Mouse (Mus musculus): Measurements from ENCODE around the gene Angel2. TPM values are rescaled to one million over a fixed set of nuclear protein-coding genes. Genes with fewer than 3 reads are reported as not detected.
A peak's percentile ranks its signal among the peaks of the same experiment; 100 is the strongest.

The Angel2 gene
- polyA plus RNA-seq, 1 experiment from 2014 or later = 49.0 TPM

DNA sequence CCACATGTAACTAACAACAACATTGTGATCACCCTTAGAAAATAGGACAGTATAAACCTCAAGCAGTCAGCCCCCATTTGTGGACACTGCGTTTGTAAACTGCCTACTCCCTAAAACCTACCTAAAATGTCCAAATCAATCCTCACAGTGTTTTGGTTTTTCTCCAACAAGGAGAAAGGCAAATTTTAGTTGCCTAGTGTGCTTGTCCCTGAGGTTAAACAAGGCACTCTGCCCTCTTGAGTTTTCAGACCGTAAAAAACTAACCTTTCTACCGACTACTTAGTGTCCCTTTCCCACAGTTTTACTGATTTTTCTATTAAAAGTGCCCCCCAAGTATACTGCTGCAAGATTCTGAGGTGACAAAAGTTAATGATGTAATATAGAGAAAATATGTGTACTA is 2.4 kb downstream of the Angel2 start:
- Histone ChIP-seq H3K27me3 (ENCODE audit: control insufficient read depth, insufficient read depth, low read depth, low read length) (no peaks in the 10 kb centered on the region), H3K27ac (ENCODE audit: low read length) (no peak overlapping the region), H3K9ac (ENCODE audit: low read depth, low read length) (no peak overlapping the region), H3K4me2 (ENCODE audit: low read length) (no peak overlapping the region; the same call in 1 of the 2 replicates), H3K9me3 (replicated peaks; ENCODE audit: control insufficient read depth, low read length, poor library complexity, severe bottlenecking) (no peaks in the 10 kb centered on the region), H3K4me1 (ENCODE audit: control insufficient read depth, insufficient read depth, low read length) (peaks cover 13% of the 10 kb centered on the region), H3K36me3 (ENCODE audit: control insufficient read depth, insufficient read depth, low read length) (no peaks in the 10 kb centered on the region), H3K4me3 (ENCODE audit: low read depth, low read length) (no peak overlapping the region)
- ATAC-seq = no peak
- WGBS = 90% methylated on average over 3 of the region's 3 CpGs

DNA sequence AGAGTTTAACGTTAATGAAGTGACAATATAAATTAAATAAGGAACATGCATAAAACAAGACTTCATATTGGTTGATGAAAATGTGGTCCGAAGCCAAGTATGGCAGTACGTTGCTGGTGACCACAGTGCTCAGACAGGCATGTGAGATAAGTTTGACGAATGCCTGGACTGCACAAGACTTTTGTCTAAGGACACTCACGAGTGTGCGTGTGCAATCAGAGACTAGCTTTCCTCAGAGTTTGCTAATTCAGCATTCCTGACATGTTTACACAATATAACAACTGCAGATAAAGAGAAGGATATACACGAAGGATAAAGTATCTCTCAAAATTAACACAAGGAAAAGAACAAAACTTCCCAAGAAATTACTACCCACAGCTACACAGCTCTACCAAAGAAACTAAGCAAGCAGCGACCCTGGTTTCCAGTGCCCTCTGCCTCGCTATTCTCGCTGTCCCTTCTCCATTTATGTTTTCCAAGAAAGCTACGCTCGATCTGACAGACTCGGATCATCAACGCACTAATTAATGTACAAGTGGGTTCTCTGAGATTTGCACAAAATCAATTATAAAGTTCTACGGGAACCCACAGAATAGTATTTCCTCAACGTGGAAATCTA is 2.9 kb downstream of the Angel2 start:
- peak overlapping the region; percentile 99 for H3K27ac ChIP-seq (ENCODE audit: low read length)
- H3K9me3 ChIP-seq (replicated peaks; ENCODE audit: control insufficient read depth, low read length, poor library complexity, severe bottlenecking) = no peaks in the 10 kb centered on the region
- peaks cover under 1% of the 10 kb centered on the region; the same call in 1 of the 2 replicates for H3K36me3 ChIP-seq (ENCODE audit: control insufficient read depth, insufficient read depth, low read length)
- peaks cover 13% of the 10 kb centered on the region for H3K4me1 ChIP-seq (ENCODE audit: control insufficient read depth, insufficient read depth, low read length)
- 21% methylated on average over 16 of the region's 16 CpGs for WGBS
- peak overlapping the region; percentile 54 for H3K4me2 ChIP-seq (ENCODE audit: low read length)
- peak; percentile 49 for ATAC-seq
- H3K27me3 ChIP-seq (ENCODE audit: control insufficient read depth, insufficient read depth, low read depth, low read length) = no peaks in the 10 kb centered on the region
- H3K4me3 ChIP-seq (ENCODE audit: low read depth, low read length) = peak overlapping the region; percentile 81
- H3K9ac ChIP-seq (ENCODE audit: low read depth, low read length) = peak overlapping the region; percentile 96

DNA sequence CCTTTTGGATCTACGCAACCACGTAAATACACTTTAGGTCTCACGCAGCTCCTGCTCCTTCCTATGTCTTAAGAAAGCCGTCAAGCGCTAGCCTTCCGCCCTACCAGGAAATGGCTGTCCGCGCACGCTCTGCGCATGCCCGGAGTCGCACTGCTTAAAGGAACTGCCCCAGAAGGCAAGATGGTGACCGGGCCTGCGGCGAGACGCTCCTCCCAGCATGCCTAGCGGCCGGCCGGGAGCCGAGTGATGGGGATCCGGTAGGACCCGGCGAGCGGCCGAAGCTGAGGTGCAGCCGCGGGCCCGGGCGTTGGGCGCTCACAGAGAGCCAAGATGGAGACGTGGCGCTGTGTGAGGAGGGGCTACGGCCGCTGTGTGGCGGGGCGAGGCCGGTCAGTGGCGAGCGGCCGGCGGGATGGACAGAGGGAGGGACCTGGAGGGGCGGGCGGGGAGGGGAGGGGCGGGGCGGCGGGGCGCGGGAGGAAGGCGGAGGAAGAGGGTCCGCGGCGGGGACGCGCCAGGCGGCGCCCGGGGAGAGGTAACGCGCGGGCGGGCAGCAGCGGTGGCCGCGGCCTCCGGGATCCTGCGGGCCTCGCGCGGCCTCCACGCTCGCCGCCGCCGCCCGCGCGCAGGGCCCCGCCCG is 3.6 kb downstream of the Angel2 start:
- ATAC-seq = peak; percentile 98
- WGBS = under 1% methylated on average over 44 of the region's 79 CpGs
- peak overlapping the region; percentile 96 for H3K9ac ChIP-seq (ENCODE audit: low read depth, low read length)

DNA sequence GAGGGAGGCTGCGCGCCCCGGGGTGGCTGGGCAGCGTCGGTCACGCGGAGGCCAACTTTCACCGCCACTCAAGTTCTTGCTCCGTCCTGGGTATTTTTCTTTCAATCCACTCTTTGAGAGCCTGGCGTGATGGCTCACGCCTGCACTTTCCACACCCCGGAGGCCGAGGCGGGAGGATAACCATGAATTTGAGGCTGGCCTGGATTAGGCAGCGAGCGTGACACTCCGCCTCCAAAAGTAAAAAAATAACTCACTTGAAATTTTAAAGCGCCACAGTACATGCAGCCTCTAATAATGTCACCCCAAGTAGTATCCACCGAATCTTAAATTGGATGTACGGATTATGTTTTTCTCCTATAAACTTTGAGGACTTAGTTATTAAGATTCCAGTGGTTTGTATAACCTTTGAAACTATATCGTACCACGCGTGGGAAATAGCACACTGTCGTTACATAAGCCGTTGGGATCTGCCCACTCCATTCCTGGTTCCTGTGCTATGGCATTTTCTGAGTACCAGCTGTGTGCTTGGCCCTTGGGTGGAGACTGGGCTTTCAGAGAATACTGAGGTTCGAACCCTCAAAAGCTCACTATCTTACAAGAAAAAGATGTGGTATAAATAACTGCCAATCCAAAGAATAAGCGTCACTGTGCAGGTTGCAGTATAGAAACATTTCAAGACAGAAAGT is 4.2 kb downstream of the Angel2 start:
- peaks cover 13% of the 10 kb centered on the region for H3K4me1 ChIP-seq (ENCODE audit: control insufficient read depth, insufficient read depth, low read length)
- peak; percentile 58 for ATAC-seq
- peaks cover 6% of the 10 kb centered on the region; the same call in 1 of the 2 replicates for H3K36me3 ChIP-seq (ENCODE audit: control insufficient read depth, insufficient read depth, low read length)

More for the DNA sequence above, 3.6 kb downstream of the Angel2 start:
- Histone ChIP-seq H3K4me3 (ENCODE audit: low read depth, low read length) (peak overlapping the region; percentile 81), H3K4me1 (ENCODE audit: control insufficient read depth, insufficient read depth, low read length) (peaks cover 13% of the 10 kb centered on the region), H3K36me3 (ENCODE audit: control insufficient read depth, insufficient read depth, low read length) (peaks cover 3% of the 10 kb centered on the region; the same call in 1 of the 2 replicates), H3K27me3 (ENCODE audit: control insufficient read depth, insufficient read depth, low read depth, low read length) (no peaks in the 10 kb centered on the region), H3K9me3 (replicated peaks; ENCODE audit: control insufficient read depth, low read length, poor library complexity, severe bottlenecking) (no peaks in the 10 kb centered on the region), H3K4me2 (ENCODE audit: low read length) (peak overlapping the region; percentile 60), H3K27ac (ENCODE audit: low read length) (peak overlapping the region; percentile 99)

DNA sequence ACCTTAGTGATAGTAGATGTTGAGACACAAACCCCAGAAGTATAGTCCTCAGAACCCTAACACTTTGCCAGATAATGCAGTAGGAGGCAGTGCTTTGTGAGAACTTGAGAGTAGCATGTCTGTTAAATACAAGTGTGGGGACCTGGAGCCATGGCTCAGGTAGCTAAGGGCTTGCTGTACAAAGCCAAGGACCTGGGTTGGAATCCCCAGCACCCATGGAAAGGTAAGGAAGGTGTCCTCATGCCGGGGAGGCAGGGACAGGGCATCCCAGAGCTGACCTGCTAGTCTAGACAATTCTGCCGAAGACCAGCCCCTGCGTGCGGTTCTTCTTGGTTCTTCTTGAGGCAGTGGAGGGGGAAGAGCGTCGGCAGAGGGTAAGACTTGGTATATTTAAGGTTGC is 5.3 kb downstream of the Angel2 start:
- Histone ChIP-seq H3K4me3 (ENCODE audit: low read depth, low read length) (no peak overlapping the region), H3K9me3 (replicated peaks; ENCODE audit: control insufficient read depth, low read length, poor library complexity, severe bottlenecking) (no peaks in the 10 kb centered on the region), H3K9ac (ENCODE audit: low read depth, low read length) (no peak overlapping the region), H3K27me3 (ENCODE audit: control insufficient read depth, insufficient read depth, low read depth, low read length) (no peaks in the 10 kb centered on the region), H3K27ac (ENCODE audit: low read length) (no peak overlapping the region), H3K4me1 (ENCODE audit: control insufficient read depth, insufficient read depth, low read length) (peaks cover 13% of the 10 kb centered on the region), H3K36me3 (ENCODE audit: control insufficient read depth, insufficient read depth, low read length) (peaks cover 7% of the 10 kb centered on the region), H3K4me2 (ENCODE audit: low read length) (no peak overlapping the region)
- 93% methylated on average over 6 of the region's 6 CpGs for WGBS
- no peak for ATAC-seq

More for the DNA sequence above, 4.2 kb downstream of the Angel2 start:
- 8% methylated on average over 27 of the region's 27 CpGs for WGBS
- no peaks in the 10 kb centered on the region for H3K9me3 ChIP-seq (replicated peaks; ENCODE audit: control insufficient read depth, low read length, poor library complexity, severe bottlenecking)
- H3K27me3 ChIP-seq (ENCODE audit: control insufficient read depth, insufficient read depth, low read depth, low read length) = no peaks in the 10 kb centered on the region
- peak overlapping the region; percentile 81 for H3K4me3 ChIP-seq (ENCODE audit: low read depth, low read length)
- peak overlapping the region; percentile 96 for H3K9ac ChIP-seq (ENCODE audit: low read depth, low read length)
- H3K4me2 ChIP-seq (ENCODE audit: low read length) = peak overlapping the region; percentile 60
- H3K27ac ChIP-seq (ENCODE audit: low read length) = peak overlapping the region; percentile 99

DNA sequence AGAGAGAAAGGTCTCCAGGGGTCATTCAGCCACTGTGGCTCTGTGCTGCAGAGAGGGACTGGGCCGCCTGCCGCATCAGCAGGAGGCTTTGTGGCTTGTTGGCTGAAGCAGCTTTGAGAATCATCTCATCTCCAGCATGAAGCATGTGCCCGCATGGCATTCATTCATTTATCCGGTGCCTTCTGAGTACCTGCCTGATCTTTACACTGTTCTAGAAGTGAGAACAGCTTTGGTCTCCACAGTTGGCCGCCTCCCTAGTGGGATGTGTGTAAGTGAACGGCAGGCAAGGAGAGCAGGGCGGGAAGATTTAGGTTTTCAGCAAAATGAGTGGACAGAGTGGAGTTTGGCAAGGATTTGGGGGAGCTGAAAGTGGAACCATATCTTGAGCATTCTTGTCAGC is 14.9 kb downstream of the Angel2 start:
- H3K27ac ChIP-seq (ENCODE audit: low read length) = no peak overlapping the region
- peaks cover 33% of the 10 kb centered on the region for H3K36me3 ChIP-seq (ENCODE audit: control insufficient read depth, insufficient read depth, low read length)
- no peaks in the 10 kb centered on the region for H3K9me3 ChIP-seq (replicated peaks; ENCODE audit: control insufficient read depth, low read length, poor library complexity, severe bottlenecking)
- no peak overlapping the region for H3K4me3 ChIP-seq (ENCODE audit: low read depth, low read length)
- H3K27me3 ChIP-seq (ENCODE audit: control insufficient read depth, insufficient read depth, low read depth, low read length) = no peaks in the 10 kb centered on the region
- no peaks in the 10 kb centered on the region for H3K4me1 ChIP-seq (ENCODE audit: control insufficient read depth, insufficient read depth, low read length)
- no peak overlapping the region for H3K9ac ChIP-seq (ENCODE audit: low read depth, low read length)
- ATAC-seq = no peak
- 83% methylated on average over 7 of the region's 7 CpGs for WGBS
- H3K4me2 ChIP-seq (ENCODE audit: low read length) = no peak overlapping the region

DNA sequence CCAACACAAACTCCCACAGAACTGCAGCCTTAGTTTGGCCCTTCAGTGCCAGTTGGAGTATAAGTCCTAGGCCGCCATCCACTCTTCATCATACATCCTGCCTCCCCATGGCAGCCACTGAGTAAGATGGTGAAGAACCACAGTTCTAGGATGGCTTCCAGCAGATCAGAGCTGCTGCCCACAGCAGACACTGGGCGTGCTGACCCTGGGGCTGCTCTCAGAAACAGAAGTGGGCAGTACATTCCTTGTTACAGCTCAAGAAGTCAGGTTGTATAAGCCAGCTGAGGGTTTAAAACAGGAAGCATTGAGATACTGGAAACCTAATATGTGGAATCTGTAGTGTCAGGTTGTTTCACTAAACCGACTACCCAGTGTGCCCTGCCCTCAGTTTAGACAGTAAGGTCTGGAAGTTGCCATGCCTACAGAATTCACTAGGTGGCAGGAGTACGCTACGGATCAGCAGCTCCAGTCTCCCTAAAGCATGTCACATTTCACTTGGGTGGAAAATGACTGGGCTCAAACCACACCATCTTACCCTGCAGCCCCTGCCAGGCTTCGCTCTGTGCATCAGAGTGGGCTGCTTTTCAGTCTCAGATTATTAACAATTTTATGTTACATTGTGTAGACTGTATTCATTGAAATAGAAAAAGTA is 19.3 kb downstream of the Angel2 start:
- Histone ChIP-seq H3K27me3 (ENCODE audit: control insufficient read depth, insufficient read depth, low read depth, low read length) (no peaks in the 10 kb centered on the region), H3K4me1 (ENCODE audit: control insufficient read depth, insufficient read depth, low read length) (no peaks in the 10 kb centered on the region), H3K9me3 (replicated peaks; ENCODE audit: control insufficient read depth, low read length, poor library complexity, severe bottlenecking) (no peaks in the 10 kb centered on the region), H3K27ac (ENCODE audit: low read length) (no peak overlapping the region), H3K4me3 (ENCODE audit: low read depth, low read length) (no peak overlapping the region), H3K9ac (ENCODE audit: low read depth, low read length) (no peak overlapping the region), H3K4me2 (ENCODE audit: low read length) (no peak overlapping the region), H3K36me3 (ENCODE audit: control insufficient read depth, insufficient read depth, low read length) (peaks cover 56% of the 10 kb centered on the region)
- 50% methylated on average over 6 of the region's 6 CpGs for WGBS
- ATAC-seq = peak; percentile 86

DNA sequence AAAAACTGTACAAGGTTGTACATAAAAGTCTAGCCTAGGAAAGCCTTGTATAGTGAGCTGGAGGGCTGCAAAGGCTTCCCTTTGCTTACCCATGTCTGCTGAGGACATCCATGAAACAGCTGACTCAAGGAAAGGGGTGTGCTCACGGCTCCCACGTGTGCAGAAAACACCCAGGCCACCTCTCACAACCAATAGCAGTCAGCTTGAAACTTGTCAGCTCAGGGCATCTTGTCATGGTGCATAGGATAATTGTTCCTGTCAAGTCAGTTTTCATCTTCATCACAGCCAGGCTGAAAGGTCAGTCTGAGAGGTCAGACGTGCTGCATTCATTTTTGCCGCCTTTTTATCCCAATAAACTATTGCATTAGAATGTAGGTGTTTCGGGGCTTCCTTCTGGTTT is 23.1 kb downstream of the Angel2 start:
- Histone ChIP-seq H3K4me3 (ENCODE audit: low read depth, low read length) (no peak overlapping the region), H3K9me3 (replicated peaks; ENCODE audit: control insufficient read depth, low read length, poor library complexity, severe bottlenecking) (no peaks in the 10 kb centered on the region), H3K4me2 (ENCODE audit: low read length) (no peak overlapping the region), H3K27ac (ENCODE audit: low read length) (no peak overlapping the region), H3K36me3 (ENCODE audit: control insufficient read depth, insufficient read depth, low read length) (peaks cover 49% of the 10 kb centered on the region), H3K27me3 (ENCODE audit: control insufficient read depth, insufficient read depth, low read depth, low read length) (no peaks in the 10 kb centered on the region), H3K9ac (ENCODE audit: low read depth, low read length) (no peak overlapping the region), H3K4me1 (ENCODE audit: control insufficient read depth, insufficient read depth, low read length) (no peaks in the 10 kb centered on the region)
- ATAC-seq = no peak
- 82% methylated on average over 5 of the region's 5 CpGs for WGBS
